Mouse (Mus musculus) embryonic facial prominence, embryonic 11.5 days (tissue): ENCODE data around the gene Wdr5. TPM values are rescaled to one million over a fixed set of nuclear protein-coding genes. Genes with fewer than 3 reads are reported as not detected.

Experiments used
- ATAC-seq: fragments of 200-750 bp; cut with Nextera tagmentation; replicated peaks from 2 replicates; pipeline ENCODE4 v1.8.0; 2017; ENCODE audit warnings: low read depth; ENCODE audit not compliant: insufficient number of reproducible peaks, low FRiP score, low TSS enrichment
- DNase-seq: peaks from one replicate; pipeline ENCODE4 v3.0.0-alpha.2; 2015; ENCODE audit warnings: low spot score
- H3K27ac ChIP-seq: fragments of 300-500 bp; sonication (generic); replicated peaks from 2 replicates; pipeline ENCODE4 v1.5.1; 2014; ENCODE audit warnings: mild to moderate bottlenecking, low read depth, low read length, control low read depth
- H3K27me3 ChIP-seq: fragments of 300-500 bp; sonication (generic); 2 replicates; pipeline ENCODE4 v1.6.1; 2014; ENCODE audit warnings: mild to moderate bottlenecking, low read length, moderate library complexity, mixed read lengths; ENCODE audit not compliant: control insufficient read depth, insufficient read depth
- H3K36me3 ChIP-seq: fragments of 300-500 bp; sonication (generic); replicated peaks from 2 replicates; pipeline ENCODE4 v1.6.1; 2014; ENCODE audit warnings: low read depth, mild to moderate bottlenecking, low read length, moderate library complexity, mixed read lengths; ENCODE audit not compliant: control insufficient read depth, insufficient read depth
- H3K4me1 ChIP-seq: fragments of 300-500 bp; sonication (generic); 2 replicates; pipeline ENCODE4 v1.6.1; 2014; ENCODE audit warnings: low read length, mixed read lengths; ENCODE audit not compliant: control insufficient read depth, insufficient read depth
- H3K4me2 ChIP-seq: fragments of 300-500 bp; sonication (generic); 2 replicates; pipeline ENCODE4 v1.6.1; 2014; ENCODE audit warnings: low read depth, mild to moderate bottlenecking, control low read depth, low read length, moderate library complexity
- H3K4me3 ChIP-seq: fragments of 300-500 bp; sonication (generic); 2 replicates; pipeline ENCODE4 v1.5.1; 2014; ENCODE audit warnings: low read depth, low read length, control low read depth
- H3K9ac ChIP-seq: fragments of 300-500 bp; sonication (generic); replicated peaks from 2 replicates; pipeline ENCODE4 v1.6.1; 2014; ENCODE audit warnings: mild to moderate bottlenecking, control low read depth, low read length
- H3K9me3 ChIP-seq: fragments of 300-500 bp; sonication (generic); replicated peaks from 2 replicates; pipeline ENCODE4 v1.6.1; 2016; ENCODE audit warnings: mild to moderate bottlenecking, low read length, inconsistent platforms, mixed read lengths; ENCODE audit not compliant: control insufficient read depth
- WGBS: fragments of 180-500 bp; shearing (Covaris S2); extraction: QIAGEN DNeasy Blood & Tissue Kit; methylation state at CpG from one replicate; pipeline ENCODE4 v1.1.7; 2014; 5-methylcytosine and 5-hydroxymethylcytosine counted together
- polyA plus RNA-seq: library from polyadenylated mRNA; unstranded; fragments of >200 nt; fragmentation: Nextera tagmentation; extraction: Ambion mirVana; gene quantifications from 2 replicates; pipeline ENCODE4 v1.2.1, GENCODE M21; 2014

Wdr5 gene
- polyA plus RNA-seq, 1 experiment from 2014 or later: 65.5 TPM

- Histone ChIP-seq H3K27ac (no peak overlapping the region), H3K9ac (no peak overlapping the region), H3K36me3 (no peaks in the 10 kb centered on the region), H3K9me3 (no peaks in the 10 kb centered on the region), H3K4me2 (no peak overlapping the region), H3K4me3 (no peak overlapping the region), H3K27me3 (no peaks in the 10 kb centered on the region), H3K4me1 (no peaks in the 10 kb centered on the region)
- no peak for DNase-seq
- 96% methylated on average over 3 of the region's 3 CpGs for WGBS
- ATAC-seq: no peak
These were observed 46.9 kb downstream of the Wdr5 start for GRCm38 (mm10) chr2:27561829-27562228.

- Histone ChIP-seq H3K4me1 (no peaks in the 10 kb centered on the region), H3K9ac (no peak overlapping the region), H3K4me3 (no peak overlapping the region), H3K27ac (no peak overlapping the region), H3K9me3 (no peaks in the 10 kb centered on the region), H3K27me3 (no peaks in the 10 kb centered on the region), H3K4me2 (no peak overlapping the region), H3K36me3 (no peaks in the 10 kb centered on the region)
- WGBS: 71% methylated on average over 9 of the region's 9 CpGs
- DNase-seq: no peak
- no peak for ATAC-seq
These were observed 48.7 kb downstream of the Wdr5 start for GRCm38 (mm10) chr2:27563641-27564148.

- no peak overlapping the region for H3K27ac ChIP-seq
- no peaks in the 10 kb centered on the region for H3K4me1 ChIP-seq
- no peaks in the 10 kb centered on the region for H3K27me3 ChIP-seq
- ATAC-seq (no peak), DNase-seq (no peak)
- no peaks in the 10 kb centered on the region for H3K36me3 ChIP-seq
- no peak overlapping the region for H3K9ac ChIP-seq
- WGBS: 84% methylated on average over 4 of the region's 4 CpGs
- H3K4me3 ChIP-seq: no peak overlapping the region
- H3K4me2 ChIP-seq: no peak overlapping the region
- no peaks in the 10 kb centered on the region for H3K9me3 ChIP-seq
These were observed 49.7 kb downstream of the Wdr5 start for GRCm38 (mm10) chr2:27564694-27565093.

DNA sequence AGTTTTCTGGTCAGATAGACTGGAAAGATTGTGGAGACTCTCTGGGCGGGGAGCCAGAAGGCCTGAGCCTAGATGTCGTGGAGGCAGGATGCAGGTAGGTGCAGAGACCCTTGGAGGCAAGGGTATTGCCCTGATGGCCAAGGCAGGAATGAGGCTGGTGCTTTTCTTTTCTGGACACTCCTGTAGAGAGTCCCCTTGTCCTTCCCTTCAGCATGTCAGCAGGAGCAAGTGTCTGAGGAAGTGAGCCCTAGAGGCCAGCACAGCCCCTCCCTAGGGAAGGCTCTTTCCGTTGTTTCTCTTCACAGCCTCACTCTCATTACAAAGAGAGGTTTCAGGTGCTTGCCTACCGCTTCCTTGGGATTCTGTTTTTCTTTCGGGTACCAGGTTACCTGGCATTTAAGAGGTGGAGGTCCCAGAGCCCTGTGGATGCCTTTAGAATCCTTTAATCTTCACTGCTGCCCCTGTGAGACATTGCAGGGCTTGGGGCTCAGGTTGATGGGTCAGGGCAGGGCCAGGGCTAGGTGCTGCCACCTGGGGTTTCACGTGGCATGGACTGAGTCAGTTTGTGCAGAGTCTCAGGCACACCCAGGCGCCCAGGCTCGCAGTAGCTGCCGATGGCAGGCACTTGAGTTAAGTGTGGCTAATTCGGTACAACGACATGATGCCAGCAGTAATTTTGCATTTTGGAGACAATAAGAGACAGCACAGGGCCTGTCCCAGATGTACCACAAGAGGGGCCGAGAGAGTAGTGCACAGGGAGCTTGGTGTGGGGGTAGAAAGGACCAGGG, 50.6 kb downstream of the Wdr5 start:
- H3K9ac ChIP-seq: no peak overlapping the region
- no peak overlapping the region for H3K4me3 ChIP-seq
- H3K27ac ChIP-seq: no peak overlapping the region
- no peaks in the 10 kb centered on the region for H3K27me3 ChIP-seq
- no peak for ATAC-seq
- 60% methylated on average over 12 of the region's 12 CpGs for WGBS
- no peaks in the 10 kb centered on the region for H3K9me3 ChIP-seq
- DNase-seq: no peak
- H3K4me1 ChIP-seq: no peaks in the 10 kb centered on the region
- H3K4me2 ChIP-seq: no peak overlapping the region
- no peaks in the 10 kb centered on the region for H3K36me3 ChIP-seq

DNA sequence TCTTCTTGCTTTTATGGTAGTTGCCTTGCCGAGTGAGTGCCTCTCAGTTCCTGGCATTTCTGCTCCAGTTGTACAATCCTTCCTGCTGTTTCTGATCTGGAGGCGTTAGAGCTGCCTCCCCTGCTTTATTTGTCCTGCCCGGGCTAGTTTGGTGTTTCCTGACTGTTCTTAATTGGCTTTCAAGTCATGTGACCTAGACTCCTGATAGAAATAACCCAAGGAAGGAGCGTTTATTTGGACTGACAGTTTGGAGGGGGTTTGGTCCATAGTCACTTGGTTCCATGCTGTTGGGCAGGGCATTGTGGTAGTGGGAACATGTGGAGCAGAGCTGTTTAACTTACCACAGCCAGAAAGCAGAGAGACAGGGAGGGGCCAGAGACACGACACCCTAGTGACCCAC, 55.9 kb downstream of the Wdr5 start:
- H3K9me3 ChIP-seq: no peaks in the 10 kb centered on the region
- no peaks in the 10 kb centered on the region for H3K27me3 ChIP-seq
- H3K4me3 ChIP-seq: no peak overlapping the region
- no peak for DNase-seq
- WGBS: 67% methylated on average over 5 of the region's 5 CpGs
- H3K4me1 ChIP-seq: no peaks in the 10 kb centered on the region
- no peaks in the 10 kb centered on the region for H3K36me3 ChIP-seq
- H3K9ac ChIP-seq: no peak overlapping the region
- no peak overlapping the region for H3K27ac ChIP-seq
- no peak overlapping the region for H3K4me2 ChIP-seq
- no peak for ATAC-seq

- ATAC-seq: no peak
- H3K27ac ChIP-seq: 0 out of 2 replicates have a peak overlapping the region, but pooled peaks have one; percentile 6
- no peaks in the 10 kb centered on the region for H3K36me3 ChIP-seq
- WGBS: 31% methylated on average over 8 of the region's 8 CpGs
- H3K4me3 ChIP-seq: no peak overlapping the region
- no peak overlapping the region for H3K4me2 ChIP-seq
- no peaks in the 10 kb centered on the region for H3K4me1 ChIP-seq
- no peaks in the 10 kb centered on the region for H3K27me3 ChIP-seq
- H3K9me3 ChIP-seq: no peaks in the 10 kb centered on the region
- no peak overlapping the region for H3K9ac ChIP-seq
- peak; percentile 54 for DNase-seq
These were observed 57.4 kb downstream of the Wdr5 start for GRCm38 (mm10) chr2:27572261-27572793.

DNA sequence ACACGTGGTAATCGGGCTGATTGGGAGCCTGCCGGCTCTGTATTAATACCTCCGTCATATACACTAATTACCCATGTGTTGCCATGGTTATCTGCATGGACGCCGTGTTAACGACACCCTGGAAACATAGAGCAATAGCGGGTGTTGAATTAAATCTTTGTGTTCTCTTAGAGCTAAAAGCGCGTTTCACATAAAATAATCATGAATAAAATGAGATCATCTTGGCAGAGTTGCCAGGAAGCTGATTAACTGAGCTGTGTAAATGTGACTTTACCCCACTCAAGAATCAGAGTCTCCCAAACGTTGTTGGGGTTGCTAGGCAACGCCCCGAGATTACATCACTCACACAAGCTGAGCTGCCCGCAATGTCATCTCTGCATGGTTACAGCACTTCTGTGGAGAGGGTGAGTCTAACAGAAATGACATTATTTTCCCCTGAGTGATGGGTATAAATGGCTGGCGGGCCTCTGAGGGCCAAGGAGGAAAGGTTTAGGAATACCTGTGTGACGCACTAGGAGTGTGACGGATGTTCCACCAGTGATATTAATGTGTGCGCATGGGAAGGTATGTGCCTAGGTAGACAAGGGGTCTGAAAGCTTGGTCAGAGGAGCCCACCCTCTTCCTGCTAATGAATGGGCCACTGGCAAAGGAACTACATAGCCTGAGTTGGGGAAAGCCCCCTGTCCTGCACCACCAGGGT, 58.1 kb downstream of the Wdr5 start:
- H3K9ac ChIP-seq: no peak overlapping the region
- H3K36me3 ChIP-seq: no peaks in the 10 kb centered on the region
- ATAC-seq (no peak), DNase-seq (peak; percentile 72)
- H3K4me3 ChIP-seq: no peak overlapping the region
- WGBS: 67% methylated on average over 18 of the region's 18 CpGs
- no peak overlapping the region for H3K27ac ChIP-seq
- H3K4me2 ChIP-seq: no peak overlapping the region
- no peaks in the 10 kb centered on the region for H3K27me3 ChIP-seq
- H3K4me1 ChIP-seq: no peaks in the 10 kb centered on the region
- H3K9me3 ChIP-seq: no peaks in the 10 kb centered on the region

DNA sequence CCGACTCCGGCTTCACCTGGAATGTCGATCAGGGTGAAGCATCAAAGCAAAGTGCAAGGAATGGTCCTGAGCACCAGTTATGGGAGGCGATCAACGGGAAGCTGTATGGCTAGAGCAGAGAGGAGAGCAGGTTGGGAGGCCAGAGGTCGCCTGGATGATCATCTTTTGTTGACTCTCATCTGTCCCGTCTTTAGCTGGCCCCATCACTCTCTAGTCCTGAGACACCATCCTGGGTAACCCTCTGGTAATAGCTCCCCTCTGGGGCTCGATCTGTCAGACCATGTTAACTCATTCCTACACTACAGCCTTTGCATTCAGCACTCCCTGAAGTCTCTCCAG, 58.6 kb downstream of the Wdr5 start:
- no peak overlapping the region for H3K4me2 ChIP-seq

More for the DNA sequence above, 58.6 kb downstream of the Wdr5 start:
- WGBS: 86% methylated on average over 8 of the region's 8 CpGs
- H3K4me1 ChIP-seq: no peaks in the 10 kb centered on the region
- no peaks in the 10 kb centered on the region for H3K9me3 ChIP-seq
- H3K4me3 ChIP-seq: no peak overlapping the region
- ATAC-seq: no peak
- no peak overlapping the region for H3K9ac ChIP-seq
- DNase-seq: no peak
- no peak overlapping the region for H3K27ac ChIP-seq
- no peaks in the 10 kb centered on the region for H3K36me3 ChIP-seq
- no peaks in the 10 kb centered on the region for H3K27me3 ChIP-seq
